Mouse (Mus musculus) liver, postnatal 0 days (tissue): ENCODE results near the gene Adarb2.

Experiments
- CTCF ChIP-seq: sonication (generic); IDR thresholded peaks from 2 replicates; pipeline ENCODE4 v1.5.1; 2016; ENCODE audit warnings: antibody characterized with exemption, low read depth
- EP300 ChIP-seq: IDR thresholded peaks from 2 replicates; pipeline ENCODE4 v1.6.1; 2016; ENCODE audit warnings: antibody characterized with exemption, low read depth, mild to moderate bottlenecking

- TF ChIP-seq CTCF (no peak), EP300 (no peak)
Measured at GRCm38 (mm10) chr13:8451581-8451980, 248.9 kb downstream of the Adarb2 start.
